Mouse (Mus musculus) brain, embryonic 14.5 days (tissue): ENCODE measurements around the gene Wwox. TPM values are rescaled to one million over a fixed set of nuclear protein-coding genes. Genes with fewer than 3 reads are reported as not detected.

ENCODE experiments used
- DNase-seq: peaks from one replicate; pipeline ENCODE4 v3.0.0-alpha.2; 2011; ENCODE audit warnings: low read depth
- CTCF ChIP-seq: fragments of 200-500 bp; IDR thresholded peaks from 2 replicates; pipeline ENCODE4 v1.5.1; 2012; ENCODE audit warnings: inconsistent platforms, mild to moderate bottlenecking, moderate library complexity, borderline replicate concordance; ENCODE audit not compliant: insufficient read depth, insufficient read length; ENCODE audit errors: extremely low read depth
- POLR2A ChIP-seq: fragments of 200-500 bp; IDR thresholded peaks from 2 replicates; pipeline ENCODE4 v1.6.1; 2012; ENCODE audit warnings: mild to moderate bottlenecking, inconsistent platforms, borderline replicate concordance; ENCODE audit not compliant: poor library complexity, insufficient read depth, insufficient read length, severe bottlenecking; ENCODE audit errors: extremely low read depth
- polyA plus RNA-seq: library from polyadenylated mRNA; depleted of rRNA; stranded (reverse); fragments of >200 nt; gene quantifications from 2 replicates; pipeline ENCODE4 v1.2.3, GENCODE M21; 2012

Wwox gene
- polyA plus RNA-seq, 1 experiment = 11.0 TPM

DNA sequence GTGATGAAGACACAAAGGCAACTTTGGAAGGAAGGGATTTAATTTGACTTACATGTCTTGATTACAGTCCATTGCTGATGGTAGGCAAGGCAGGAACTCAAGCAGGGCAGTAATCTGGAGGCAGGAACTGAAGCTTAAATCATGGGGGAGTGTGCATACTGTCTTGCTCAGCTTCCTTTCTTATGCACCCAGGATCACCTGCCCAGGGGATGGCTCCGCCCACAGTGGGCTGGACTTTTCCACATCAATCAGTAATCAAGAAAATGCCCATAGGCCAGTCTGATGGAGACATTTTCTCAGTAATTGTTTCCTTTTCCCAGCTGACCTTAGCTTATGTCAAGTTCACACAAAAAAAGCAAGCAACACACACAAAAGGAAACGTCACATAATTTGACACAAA, 237.5 kb downstream of the Wwox start:
- TF ChIP-seq CTCF (no peak), POLR2A (no peak)
- no peak for DNase-seq

DNA sequence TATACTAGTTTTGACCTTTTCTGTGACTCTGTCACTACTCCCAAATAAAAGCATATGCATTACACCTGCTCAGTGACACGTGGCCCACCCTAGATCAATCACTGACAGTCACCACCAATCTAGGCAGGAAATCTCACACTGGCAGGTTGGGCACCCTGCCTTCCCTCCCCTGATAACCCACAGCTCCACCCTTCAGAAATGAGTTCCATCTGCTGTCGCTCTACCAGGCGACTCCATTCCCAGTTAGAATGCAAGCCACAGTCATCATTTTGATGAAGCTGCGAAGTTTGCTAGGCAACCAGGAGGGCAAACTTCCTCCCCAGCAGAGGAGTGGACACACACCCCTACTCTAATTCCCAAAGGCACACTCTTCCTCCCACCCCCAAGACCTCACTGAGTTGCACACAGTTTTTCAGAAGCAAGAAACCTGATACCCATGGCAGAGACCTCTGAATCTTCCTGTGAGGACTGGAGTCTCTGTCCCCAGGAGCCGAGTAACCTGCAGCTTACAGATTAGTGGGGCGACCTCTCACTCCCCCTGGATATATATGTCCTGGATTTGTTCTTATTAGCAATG, 238.2 kb downstream of the Wwox start:
- DNase-seq = peak; percentile 20
- no peak for TF ChIP-seq POLR2A
- no peak for TF ChIP-seq CTCF

DNA sequence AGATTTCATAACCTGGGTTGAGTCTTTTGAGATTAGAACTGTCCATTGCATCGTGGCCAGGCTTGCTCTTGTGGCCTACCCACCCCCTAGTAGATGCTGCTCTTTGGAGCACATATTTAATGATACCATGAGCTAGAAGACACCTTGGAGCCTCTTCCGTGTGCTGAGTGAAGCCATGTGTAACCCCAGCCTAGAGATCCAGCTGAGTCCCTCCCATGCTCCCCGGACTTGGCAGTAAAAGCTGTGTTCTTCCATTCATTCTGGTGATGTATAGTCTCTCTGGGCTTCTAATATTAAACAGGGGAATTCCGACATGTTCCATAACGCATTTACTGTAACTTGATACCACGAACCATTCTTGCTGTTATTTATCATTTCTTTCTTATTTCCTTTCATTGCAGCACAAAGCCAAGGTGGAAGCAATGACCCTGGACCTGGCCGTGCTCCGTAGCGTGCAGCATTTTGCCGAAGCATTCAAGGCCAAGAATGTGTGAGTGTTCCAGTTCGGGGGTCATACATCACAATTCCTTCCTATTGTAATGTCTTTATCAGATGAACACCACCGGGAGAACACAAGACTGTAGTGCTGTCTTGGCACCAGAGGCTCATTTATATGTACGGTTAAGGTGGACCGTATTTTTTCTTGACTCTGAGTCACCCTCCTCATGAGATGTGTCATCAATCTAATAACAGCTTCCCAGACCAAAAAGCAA, 240.1 kb downstream of the Wwox start:
- no peak for DNase-seq
- TF ChIP-seq POLR2A = no peak

DNA sequence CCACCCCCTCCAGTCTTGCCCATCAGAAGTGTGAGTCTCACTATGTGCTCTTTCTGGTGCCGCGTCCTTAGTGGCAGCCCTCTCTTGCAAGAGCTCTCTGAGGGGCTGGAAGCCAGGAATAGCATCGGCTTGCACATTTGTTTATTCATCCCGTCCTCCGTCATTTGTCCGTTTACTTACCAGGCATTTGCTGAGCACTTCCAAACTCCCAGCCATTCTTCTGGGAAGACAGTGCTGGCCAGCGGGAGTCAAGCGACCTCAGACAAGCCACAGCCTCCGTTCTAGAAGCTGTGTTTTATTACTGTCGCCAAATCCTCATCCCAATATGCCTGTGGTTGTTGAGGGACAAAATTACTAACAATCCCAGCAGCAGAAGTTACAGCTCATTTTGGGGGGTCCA, 241.7 kb downstream of the Wwox start:
- TF ChIP-seq POLR2A = no peak
- TF ChIP-seq CTCF = no peak
- DNase-seq = no peak

DNA sequence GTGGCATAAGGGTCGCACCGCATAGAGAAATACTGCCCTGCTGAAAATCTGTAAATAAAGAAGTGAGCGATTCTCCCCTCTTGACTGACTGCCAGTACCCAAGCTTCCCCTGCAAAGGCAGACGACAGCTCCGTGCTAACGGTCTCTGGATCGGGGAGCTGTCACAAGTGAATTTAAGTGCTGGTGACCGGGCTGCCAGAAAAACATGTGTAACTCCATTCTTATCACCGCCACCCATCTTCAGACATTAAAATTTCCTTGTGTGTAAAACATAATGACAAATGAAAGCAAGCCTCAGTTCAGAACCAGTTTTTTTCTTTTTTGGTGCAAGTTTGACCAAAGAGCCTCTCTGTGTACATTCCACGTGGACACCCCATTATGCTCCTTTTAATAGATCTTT, 242.7 kb downstream of the Wwox start:
- peak; percentile 44 for DNase-seq
- TF ChIP-seq POLR2A (no peak), CTCF (no peak)

DNA sequence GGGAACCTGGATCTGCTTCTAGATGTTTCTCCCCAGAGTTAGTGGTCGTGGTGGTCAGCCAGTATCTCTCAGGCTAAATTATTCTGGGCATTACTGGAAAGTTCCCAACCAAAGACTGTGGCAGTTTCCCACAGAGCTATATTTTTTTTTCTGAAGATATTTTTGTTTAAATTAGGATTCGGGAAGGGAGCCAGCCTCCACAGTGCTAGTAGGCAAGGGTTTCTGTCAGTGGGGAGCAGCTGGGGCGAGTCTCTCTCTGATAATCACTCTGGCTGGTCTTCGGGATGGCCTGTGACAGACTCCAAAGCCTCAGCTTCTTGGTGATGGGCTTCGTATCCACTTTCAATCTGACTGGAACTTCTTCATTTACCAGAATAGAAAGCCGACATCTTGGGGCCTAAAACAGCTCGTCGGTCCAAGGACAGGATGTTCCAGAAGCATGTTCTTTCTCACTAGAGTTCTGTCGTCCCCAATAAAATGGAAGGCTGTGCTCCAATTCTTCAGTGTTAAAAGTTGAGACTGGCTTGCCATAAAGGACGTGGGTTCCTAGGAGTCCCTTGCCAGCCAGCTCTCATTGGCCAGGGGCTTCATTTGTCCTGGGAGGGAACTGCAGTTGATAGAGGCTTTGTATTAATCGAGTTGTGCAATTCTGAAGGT, 244.7 kb downstream of the Wwox start:
- no peak for DNase-seq
- TF ChIP-seq CTCF = no peak
- TF ChIP-seq POLR2A = no peak

DNA sequence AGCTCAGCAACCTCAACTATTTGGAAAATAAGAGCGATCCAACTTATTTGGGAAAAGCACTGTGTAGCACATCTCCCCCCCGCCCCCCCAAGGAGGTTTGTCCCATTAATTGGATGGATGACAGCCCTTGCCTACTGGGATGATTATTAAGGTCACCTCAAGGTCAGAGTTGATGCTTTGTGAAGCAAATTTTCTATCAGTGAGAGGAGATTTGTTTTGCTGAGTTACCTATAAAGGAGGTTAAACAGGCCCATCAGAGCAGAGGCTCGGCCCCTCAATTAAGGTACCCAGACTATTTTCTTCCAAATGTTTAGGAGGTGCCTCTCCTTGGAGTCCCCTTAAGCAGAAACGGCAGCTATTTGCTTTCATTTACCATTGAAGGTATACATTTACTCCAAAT, 247.0 kb downstream of the Wwox start:
- TF ChIP-seq CTCF = no peak
- no peak for TF ChIP-seq POLR2A
- DNase-seq = no peak

DNA sequence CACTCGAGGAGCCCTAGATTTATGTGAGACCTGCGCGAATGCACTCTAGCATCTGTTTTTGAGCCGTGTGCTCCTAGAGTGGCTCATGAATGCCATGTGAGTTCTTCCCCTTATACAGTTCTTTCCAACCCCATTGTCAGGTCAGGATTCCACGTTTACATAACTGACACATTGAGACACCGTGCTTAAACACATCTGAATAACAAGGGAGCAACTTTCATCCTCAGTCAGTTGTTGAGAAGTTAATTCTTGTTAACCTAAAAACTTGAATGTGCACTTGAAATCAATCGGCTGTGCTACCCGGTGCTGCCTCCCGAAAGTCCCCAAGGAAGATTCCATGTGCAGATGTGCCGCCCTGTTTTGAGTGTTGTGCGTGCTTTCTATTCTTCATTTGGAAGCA, 249.3 kb downstream of the Wwox start:
- TF ChIP-seq CTCF = no peak
- TF ChIP-seq POLR2A = no peak
- no peak for DNase-seq

DNA sequence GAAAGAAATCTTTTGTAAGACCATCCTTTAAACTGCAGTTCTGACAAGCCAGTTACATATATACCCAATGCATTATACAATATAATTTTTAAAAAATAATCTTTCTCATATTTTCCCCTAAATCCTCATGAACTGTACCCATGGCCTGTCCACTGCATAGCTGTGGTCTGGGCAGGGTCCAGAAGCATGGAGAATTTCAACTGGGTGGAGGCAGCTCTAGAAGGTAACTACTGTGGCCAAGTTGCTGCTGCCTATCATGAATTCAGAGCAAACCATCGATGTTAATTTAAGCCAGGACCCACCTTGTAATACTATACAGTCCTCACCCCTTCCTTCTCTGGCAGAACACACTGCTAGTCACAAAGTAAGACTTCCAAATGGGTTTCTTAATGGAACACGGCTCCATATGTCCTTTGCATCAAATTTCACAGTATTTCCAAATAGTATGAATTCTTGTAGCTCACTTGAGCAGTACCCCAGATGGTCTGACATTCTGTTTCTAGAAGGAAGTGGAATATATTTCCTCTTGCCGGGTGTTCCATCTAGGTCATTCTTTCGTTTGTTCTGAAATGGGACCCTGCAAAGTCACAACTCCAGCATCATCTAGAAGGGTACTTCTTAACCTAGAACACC, 255.2 kb downstream of the Wwox start:
- TF ChIP-seq POLR2A = no peak
- TF ChIP-seq CTCF = no peak
- peak; percentile 74 for DNase-seq

DNA sequence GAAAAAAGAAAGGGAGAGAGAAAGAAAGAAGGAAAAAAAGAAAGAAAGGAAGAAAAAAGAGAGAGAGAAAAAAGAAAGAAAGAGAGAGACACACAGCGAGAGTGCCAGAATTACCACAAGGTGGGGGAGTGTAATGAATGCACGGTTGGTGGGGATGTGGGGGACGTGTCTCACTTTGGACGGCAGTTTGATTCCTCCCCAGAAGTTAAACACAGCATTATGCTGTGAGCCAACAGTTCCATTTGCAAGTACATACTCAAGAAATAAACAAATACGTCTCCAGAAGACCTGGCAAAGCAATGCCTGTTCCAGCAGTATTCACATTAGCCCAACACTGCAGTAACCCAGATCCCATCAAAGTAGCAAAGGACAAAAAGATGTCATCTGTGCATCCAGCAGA, 264.1 kb downstream of the Wwox start:
- TF ChIP-seq CTCF = no peak
- TF ChIP-seq POLR2A = no peak
- no peak for DNase-seq

DNA sequence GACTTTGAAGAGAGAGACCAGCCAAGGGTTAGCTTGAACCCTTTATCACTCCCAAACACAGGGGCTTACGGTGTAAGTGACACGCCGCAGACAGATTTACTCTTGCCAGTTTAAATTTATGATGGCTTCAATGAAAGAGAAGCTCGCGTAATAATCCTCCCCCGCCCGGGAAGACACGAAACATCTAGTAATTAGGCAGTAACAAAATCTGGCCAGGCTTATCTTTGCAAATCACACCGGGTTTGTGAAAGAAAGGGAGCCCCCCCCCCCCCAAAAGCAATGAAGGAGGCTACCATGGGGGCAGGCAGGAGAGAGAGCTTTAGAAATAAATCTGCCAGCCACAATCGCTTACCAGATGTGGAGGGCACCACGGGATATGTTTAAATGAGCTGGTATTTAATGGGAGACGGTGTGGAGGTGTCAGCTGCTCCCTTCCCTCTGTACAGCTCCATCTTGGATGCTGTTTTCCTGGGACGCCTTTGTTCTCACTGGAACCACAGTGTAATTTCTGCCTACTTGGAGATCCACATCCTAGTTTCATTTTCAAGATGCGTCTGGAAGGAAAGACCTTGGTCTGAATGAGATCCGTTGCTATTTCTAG, 268.2 kb downstream of the Wwox start:
- DNase-seq = peak; percentile 67
- TF ChIP-seq POLR2A (no peak), CTCF (no peak)
